Mouse (Mus musculus) layer of hippocampus, adult 8-10 months (tissue): ENCODE measurements around the gene Zfp672. TPM values are rescaled to one million over a fixed set of nuclear protein-coding genes. Genes with fewer than 3 reads are reported as not detected.

Experiments used
- DNase-seq, 2 experiments: peaks; one replicate each; pipeline ENCODE4 v3.0.0; 2022; ENCODE audit warnings: low spot score in 2 of 2
- total RNA-seq, 4 experiments: library from RNA; stranded (reverse); gene quantifications; 2 replicates each; pipeline ENCODE4 v1.2.4; 2022

The Zfp672 gene
- total RNA-seq, 4 experiments from 2014 or later, result 39.8 to 56.6 (median 45.4) TPM

GRCm38 (mm10) chr11:58289992-58290682, 40.0 kb downstream of the Zfp672 start:
- DNase-seq, result no peak

GRCm38 (mm10) chr11:58282518-58282917, 47.6 kb downstream of the Zfp672 start:
- DNase-seq, result no peak

- DNase-seq, result no peak
Observed at GRCm38 (mm10) chr11:58281970-58282496, 48.1 kb downstream of the Zfp672 start.

GRCm38 (mm10) chr11:58275756-58276155, 54.4 kb downstream of the Zfp672 start:
- no peak for DNase-seq

- DNase-seq, result no peak
Observed at GRCm38 (mm10) chr11:58274572-58274971, 55.6 kb downstream of the Zfp672 start, which contains the start of gene 4930438A08Rik. 4930438A08Rik (plus strand) TSS chr11:58274799.

- DNase-seq, result no peak
Observed at GRCm38 (mm10) chr11:58268285-58268684, 61.9 kb downstream of the Zfp672 start.

Other genes starting within 250 kb of the Zfp672 start
- not detected for gene Gm12248, start 237.2 kb downstream of the Zfp672 start, total RNA-seq
- 10 to 100 TPM; 54.0 to 57.5 (median 55.3) TPM for gene Cnot8, start 226.2 kb downstream of the Zfp672 start, total RNA-seq
- 10 to 100 TPM; 19.6 to 23.5 (median 20.0) TPM for gene Gemin5, start 161.8 kb downstream of the Zfp672 start, total RNA-seq
- gene Mrpl22, start 158.7 kb downstream of the Zfp672 start, total RNA-seq, result 10 to 100 TPM; 30.8 to 33.8 (median 32.8) TPM
- gene Igtp, start 130.8 kb downstream of the Zfp672 start, total RNA-seq, result 1 to 10 TPM; 2.4 to 5.5 (median 3.6) TPM
- 1 to 10 TPM; 2.3 to 4.6 (median 3.1) TPM for gene Irgm2, start 130.7 kb downstream of the Zfp672 start, total RNA-seq
- not detected for gene 4930438A08Rik, start 55.5 kb downstream of the Zfp672 start, total RNA-seq
- 10 to 100 TPM; 28.5 to 36.1 (median 32.3) TPM for gene Zfp692, start 23.3 kb downstream of the Zfp672 start, total RNA-seq
- gene Sh3bp5l, start 385 bp upstream of the Zfp672 start, total RNA-seq, result 10 to 100 TPM; 37.3 to 57.0 (median 44.8) TPM
- gene Lypd8, start 48.7 kb upstream of the Zfp672 start, total RNA-seq, result under 1 TPM in 1 of 4 experiments, not detected in 3; 0.29 TPM
- not detected for gene 1810065E05Rik, start 90.8 kb upstream of the Zfp672 start, total RNA-seq
- gene Gm12253, start 102.2 kb upstream of the Zfp672 start, total RNA-seq, result not detected
- gene Lypd9, start 122.6 kb upstream of the Zfp672 start, total RNA-seq, result not detected
- gene Olfr30, start 131.9 kb upstream of the Zfp672 start, total RNA-seq, result not detected
- not detected for gene Olfr332, start 162.2 kb upstream of the Zfp672 start, total RNA-seq
- gene Olfr331, start 172.2 kb upstream of the Zfp672 start, total RNA-seq, result not detected
- gene Olfr330, start 204.5 kb upstream of the Zfp672 start, total RNA-seq, result not detected
- not detected for gene Olfr329-ps, start 216.1 kb upstream of the Zfp672 start, total RNA-seq
- gene Olfr328, start 225.3 kb upstream of the Zfp672 start, total RNA-seq, result under 1 TPM; 0.11 to 0.35 (median 0.23) TPM
- not detected for gene Olfr224, start 240.2 kb upstream of the Zfp672 start, total RNA-seq
- not detected for gene Olfr325, start 247.4 kb upstream of the Zfp672 start, total RNA-seq